ENCODE assay signal across 14 mouse cellular contexts in the genomic region with DNA sequence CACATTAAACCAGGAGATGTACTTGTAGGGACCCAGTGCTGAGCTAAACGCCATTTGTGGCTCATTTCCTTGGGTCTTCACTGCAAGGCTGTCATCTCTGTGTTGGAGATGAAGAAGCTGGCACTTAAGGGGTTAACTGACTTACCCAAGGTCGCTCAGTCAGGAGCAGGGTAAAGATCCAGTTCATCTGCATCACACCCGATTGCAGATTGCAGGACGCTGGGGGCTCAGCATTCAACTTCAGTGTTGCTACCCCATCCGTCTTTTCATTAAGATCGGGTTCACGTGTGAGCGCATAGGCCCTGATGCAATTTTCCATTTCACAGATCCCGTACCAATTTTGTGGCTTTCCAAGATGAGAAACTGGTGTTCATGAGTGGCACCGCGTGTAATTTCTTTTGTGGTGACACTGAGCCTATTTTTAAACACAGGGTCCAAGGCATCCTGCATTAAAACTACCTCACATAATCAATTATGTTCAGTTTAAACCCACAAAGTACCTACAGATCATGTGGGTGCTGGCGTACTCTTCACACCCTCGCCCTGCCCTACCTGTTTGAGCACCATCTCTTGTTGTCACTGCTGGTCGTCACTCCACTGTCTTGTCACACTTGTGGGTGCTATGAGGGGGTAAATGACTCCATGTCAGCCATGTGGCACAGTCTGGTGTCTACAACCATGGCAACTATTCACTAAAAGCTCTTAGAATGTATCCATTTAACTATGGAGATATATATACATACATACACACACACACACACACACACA. TPM values are rescaled to one million over a fixed set of nuclear protein-coding genes. Genes with fewer than 3 reads are reported as not detected.
DNase-seq lines count a peak whose midpoint lies in the region; ATAC-seq lines count a peak whose summit lies in the region.
"Had no signal": no experiment of that assay in that cellular context is flagged by ENCODE, and none has a peak within 500 bp of the region (broad histone marks: within the 10 kb centered on the region; RNA-seq: fewer than 3 reads in every experiment).

No protein-coding gene starts in this region.

- H3K4me2 ChIP-seq in hindbrain, embryonic 11.5 days (replicated peaks; ENCODE audit: low read depth, low read length) = peak overlapping the region; percentile 20; the same call in 1 of the 2 replicates
- peak overlapping the region; percentile 74 for H3K4me2 ChIP-seq in hindbrain, embryonic 14.5 days (replicated peaks)
- peak overlapping the region; percentile 77 for H3K4me2 ChIP-seq in midbrain, embryonic 16.5 days (ENCODE audit: low read length)

- H3K36me3 ChIP-seq in hindbrain, embryonic 11.5 days (ENCODE audit: control insufficient read depth, insufficient read depth, low read length) = no peaks in the 10 kb centered on the region
- H3K36me3 ChIP-seq in hindbrain, embryonic 10.5 days = no peaks in the 10 kb centered on the region
- no peaks in the 10 kb centered on the region for H3K36me3 ChIP-seq in hindbrain, embryonic 14.5 days (replicated peaks; ENCODE audit: control insufficient read depth, insufficient read depth)
- H3K36me3 ChIP-seq in midbrain, embryonic 16.5 days (ENCODE audit: control insufficient read depth, insufficient read depth, low read length) = no peaks in the 10 kb centered on the region
- H3K36me3 ChIP-seq: liver, embryonic 13.5 days had no signal

- no peak overlapping the region for H3K9ac ChIP-seq in hindbrain, embryonic 11.5 days (ENCODE audit: low read depth, low read length)
- peak overlapping the region; percentile 28; the same call in 1 of the 2 replicates for H3K9ac ChIP-seq in hindbrain, embryonic 14.5 days
- H3K9ac ChIP-seq in midbrain, embryonic 16.5 days (ENCODE audit: low read depth, low read length) = peak overlapping the region; percentile 34; the same call in 1 of the 2 replicates
- H3K9ac ChIP-seq: liver, embryonic 13.5 days had no signal

- no peak overlapping the region for H3K27ac ChIP-seq in hindbrain, embryonic 11.5 days (ENCODE audit: low read depth, low read length)
- H3K27ac ChIP-seq in hindbrain, embryonic 10.5 days = no peak overlapping the region
- H3K27ac ChIP-seq in hindbrain, embryonic 14.5 days = no peak overlapping the region
- H3K27ac ChIP-seq in midbrain, embryonic 16.5 days (ENCODE audit: low read length) = no peak overlapping the region
- H3K27ac ChIP-seq: liver, embryonic 13.5 days had no signal

- H3K9me3 ChIP-seq in hindbrain, embryonic 11.5 days (ENCODE audit: control insufficient read depth, low read length) = no peaks in the 10 kb centered on the region
- H3K9me3 ChIP-seq in hindbrain, embryonic 10.5 days = no peaks in the 10 kb centered on the region
- no peaks in the 10 kb centered on the region for H3K9me3 ChIP-seq in hindbrain, embryonic 14.5 days (ENCODE audit: control insufficient read depth, low read length)
- H3K9me3 ChIP-seq in midbrain, embryonic 16.5 days (replicated peaks; ENCODE audit: control insufficient read depth, low read length, poor library complexity, severe bottlenecking) = no peaks in the 10 kb centered on the region
- H3K9me3 ChIP-seq: liver, embryonic 13.5 days had no signal

- intact Hi-C loops in left cerebral cortex, postnatal 25 days (cut with DNase I) = loop anchor here (10.0 kb wide), 1 partner anchor 206 kb away; the partner anchor contains the start of gene Isl2

- no peak overlapping the region for H3K4me3 ChIP-seq in hindbrain, embryonic 11.5 days (ENCODE audit: low read depth, low read length)
- H3K4me3 ChIP-seq in hindbrain, embryonic 10.5 days = no peak overlapping the region; the same call in 1 of the 2 replicates
- peak overlapping the region; percentile 75; the same call in 1 of the 2 replicates for H3K4me3 ChIP-seq in hindbrain, embryonic 14.5 days (replicated peaks; ENCODE audit: low read length)
- H3K4me3 ChIP-seq in midbrain, embryonic 16.5 days (ENCODE audit: low read depth, low read length) = peak overlapping the region; percentile 79

- no peak for ATAC-seq in hindbrain, embryonic 11.5 days (ENCODE audit: low FRiP score)
- no peak for ATAC-seq in hindbrain, embryonic 14.5 days (ENCODE audit: low FRiP score)
- no peak for ATAC-seq in midbrain, embryonic 16.5 days
- ATAC-seq: intestine, postnatal 0 days; Patski had no signal

- no peaks in the 10 kb centered on the region for H3K4me1 ChIP-seq in hindbrain, embryonic 11.5 days (replicated peaks; ENCODE audit: control insufficient read depth, insufficient read depth, low read length)
- peaks cover 46% of the 10 kb centered on the region for H3K4me1 ChIP-seq in hindbrain, embryonic 10.5 days (replicated peaks)
- peaks cover 18% of the 10 kb centered on the region for H3K4me1 ChIP-seq in hindbrain, embryonic 14.5 days (replicated peaks; ENCODE audit: control insufficient read depth, insufficient read depth, low read length)
- peaks cover 29% of the 10 kb centered on the region for H3K4me1 ChIP-seq in midbrain, embryonic 16.5 days (ENCODE audit: control insufficient read depth, insufficient read depth, low read length)

- peaks cover 7% of the 10 kb centered on the region; the same call in 1 of the 2 replicates for H3K27me3 ChIP-seq in hindbrain, embryonic 11.5 days (ENCODE audit: control insufficient read depth, insufficient read depth, low read length)
- peaks cover 66% of the 10 kb centered on the region for H3K27me3 ChIP-seq in hindbrain, embryonic 10.5 days (ENCODE audit: insufficient read depth, poor library complexity, severe bottlenecking)
- H3K27me3 ChIP-seq in hindbrain, embryonic 14.5 days (ENCODE audit: control insufficient read depth, insufficient read depth, low read length) = 0 out of 2 replicates have a peak, but pooled peaks cover 6% of the 10 kb centered on the region
- H3K27me3 ChIP-seq in midbrain, embryonic 16.5 days (ENCODE audit: control insufficient read depth, insufficient read depth, low read depth, low read length) = no peaks in the 10 kb centered on the region; the same call in none of the 2 replicates

- DNase-seq in hindbrain, embryonic 11.5 days (ENCODE audit: low spot score) = peak; percentile 30
- DNase-seq in hindbrain, embryonic 10.5 days (ENCODE audit: low spot score) = no peak
- peak; percentile 59 to 60 for DNase-seq in cerebellum, postnatal 25 days
- DNase-seq in hindbrain, embryonic 14.5 days (ENCODE audit: low spot score) = no peak
- DNase-seq in layer of hippocampus, adult 8-10 months (ENCODE audit: low spot score in 2 of 2) = no peak
- no peak for DNase-seq in kidney, adult 8-10 months
- no peak for DNase-seq in left cerebral cortex, postnatal 25 days (ENCODE audit: low spot score in 2 of 2)
- DNase-seq: kidney, postnatal 36 days; liver, embryonic 13.5 days; lung, postnatal 10 days had no signal

- 17% methylated on average over 14 of the region's 14 CpGs for WGBS in hindbrain, embryonic 11.5 days
- 22% methylated on average over 14 of the region's 14 CpGs for WGBS in hindbrain, embryonic 10.5 days
- WGBS in hindbrain, embryonic 14.5 days = 22% methylated on average over 14 of the region's 14 CpGs
- 27% methylated on average over 14 of the region's 14 CpGs for WGBS in midbrain, embryonic 16.5 days

RNA-seq across cellular contexts. Expression of gene Tmem266, which starts 1.6 kb away (rescaled TPM):
- polyA plus RNA-seq in hindbrain, embryonic 11.5 days (2014; fragmentation: Nextera tagmentation; extraction: Ambion mirVana) = 0.66 and 0.85 TPM in 2 replicates
- polyA plus RNA-seq in hindbrain, embryonic 10.5 days (2016; fragmentation: Nextera tagmentation; extraction: Ambion mirVana) = 0.46 and 1.2 TPM in 2 replicates
- polyA plus RNA-seq in hindbrain, embryonic 14.5 days (2014; fragmentation: Nextera tagmentation; extraction: Ambion mirVana) = 2.2 and 2.9 TPM in 2 replicates
- 6.8 and 7.0 TPM in 2 replicates for polyA plus RNA-seq in midbrain, embryonic 16.5 days (2015; fragmentation: Nextera tagmentation; extraction: Ambion mirVana)
- 1 to 10 TPM; 5.8 to 7.7 (median 6.0) TPM for total RNA-seq in layer of hippocampus, adult 8-10 months (2022)
- total RNA-seq in left cerebral cortex, postnatal 25 days (2021) = 10 to 100 TPM in 1 of 2 experiments, 1 to 10 TPM in 1; 8.4 to 10.4 TPM
- total RNA-seq: CH12.LX had no signal
- polyA plus RNA-seq: liver, embryonic 13.5 days had no signal

RNA-seq across cellular contexts. Expression of gene Nrg4, which starts 1.7 kb away (rescaled TPM):
- polyA plus RNA-seq in hindbrain, embryonic 11.5 days (2014; fragmentation: Nextera tagmentation; extraction: Ambion mirVana) = 1.3 and 1.8 TPM in 2 replicates
- 0.64 and 1.0 TPM in 2 replicates for polyA plus RNA-seq in hindbrain, embryonic 10.5 days (2016; fragmentation: Nextera tagmentation; extraction: Ambion mirVana)
- polyA plus RNA-seq in hindbrain, embryonic 14.5 days (2014; fragmentation: Nextera tagmentation; extraction: Ambion mirVana) = 1.7 and 1.8 TPM in 2 replicates
- 1.3 and 1.4 TPM in 2 replicates for polyA plus RNA-seq in midbrain, embryonic 16.5 days (2015; fragmentation: Nextera tagmentation; extraction: Ambion mirVana)
- under 1 TPM in 3 of 4 experiments, not detected in 1; 0.33 to 0.93 (median 0.65) TPM for total RNA-seq in layer of hippocampus, adult 8-10 months (2022)
- under 1 TPM; 0.37 to 0.46 TPM for total RNA-seq in left cerebral cortex, postnatal 25 days (2021)

Comparison
In these comparisons a context has a peak if more than half of its experiments do, and no peak if none do; other contexts are left out.
1. DNase-seq: peak in hindbrain, embryonic 11.5 days (single experiment) and cerebellum, postnatal 25 days (2 of 2); none in hindbrain, embryonic 10.5 days (single experiment), hindbrain, embryonic 14.5 days (single experiment), layer of hippocampus, adult 8-10 months (0 of 2), kidney, adult 8-10 months (0 of 2) and left cerebral cortex, postnatal 25 days (0 of 2).
2. H3K4me3 ChIP-seq: peak in hindbrain, embryonic 14.5 days (single experiment) and midbrain, embryonic 16.5 days (single experiment); none in hindbrain, embryonic 11.5 days (single experiment) and hindbrain, embryonic 10.5 days (single experiment).
3. H3K4me2 ChIP-seq: peak in every context shown above with its lines; median percentile 77 in midbrain, embryonic 16.5 days; 74 in hindbrain, embryonic 14.5 days; 20 in hindbrain, embryonic 11.5 days.